Mouse (Mus musculus) erythroid progenitor cell, adult 5-6 weeks (primary cell): Measurements from ENCODE around the gene Cx3cr1. TPM values are rescaled to one million over a fixed set of nuclear protein-coding genes. Genes with fewer than 3 reads are reported as not detected.
A peak's percentile ranks its signal among the peaks of the same experiment; 100 is the strongest.
"Not testable (repeated sequence)": the region's sequence is repeated elsewhere in the genome, so short reads cannot be mapped to it uniquely, and the experiment has no call there.

Source experiments
- ATAC-seq: replicated peaks from 2 replicates; pipeline ENCODE4 v1.8.0; 2016; ENCODE audit warnings: moderate number of reproducible peaks, mild to moderate bottlenecking, moderate TSS enrichment, inconsistent platforms; ENCODE audit not compliant: poor library complexity, low FRiP score, severe bottlenecking
- total RNA-seq, 2 experiments: library from RNA; stranded (forward) in 1 of 2; stranded (reverse) in 1 of 2; fragments of 150-400 nt in 1 of 2; fragments of 186-747, 209-891 nt in 1 of 2; gene quantifications; 2 replicates each; pipeline versions ENCODE4 v1.2.3 to v1.2.4; 2015 to 2017; ENCODE audit warnings: low replicate concordance in 2 of 2

The Cx3cr1 gene
- total RNA-seq, 2 experiments from 2014 or later: 2.5 to 4.2 TPM

GRCm38 (mm10) chr9:120032710-120033109 is 37.0 kb downstream of the Cx3cr1 start:
- ATAC-seq: no peak

- no peak for ATAC-seq
Observed at GRCm38 (mm10) chr9:120030421-120030820, 39.3 kb downstream of the Cx3cr1 start.

- ATAC-seq: no peak
Observed at GRCm38 (mm10) chr9:120029880-120030279, 39.8 kb downstream of the Cx3cr1 start.

GRCm38 (mm10) chr9:120027401-120028151 is 42.1 kb downstream of the Cx3cr1 start:
- ATAC-seq: no peak

GRCm38 (mm10) chr9:120024625-120025024 is 45.1 kb downstream of the Cx3cr1 start:
- no peak for ATAC-seq

- ATAC-seq: no peak
Observed at GRCm38 (mm10) chr9:120024171-120024570, 45.5 kb downstream of the Cx3cr1 start.

GRCm38 (mm10) chr9:120023086-120023811 is 46.4 kb downstream of the Cx3cr1 start, which contains the start of gene Xirp1:
TSS of gene Xirp1 (minus strand) at chr9:120023598.
- ATAC-seq: no peak

- no peak for ATAC-seq
Observed at GRCm38 (mm10) chr9:120021164-120021563, 48.5 kb downstream of the Cx3cr1 start.

GRCm38 (mm10) chr9:120020285-120020890 is 49.3 kb downstream of the Cx3cr1 start:
- ATAC-seq: no peak

GRCm38 (mm10) chr9:120016956-120017355 is 52.7 kb downstream of the Cx3cr1 start:
- no peak for ATAC-seq

GRCm38 (mm10) chr9:120014828-120015227 is 54.9 kb downstream of the Cx3cr1 start:
- ATAC-seq: no peak

- no peak for ATAC-seq
Observed at GRCm38 (mm10) chr9:120013251-120013820, 56.3 kb downstream of the Cx3cr1 start.

- no peak for ATAC-seq
Observed at GRCm38 (mm10) chr9:120012781-120013180, 56.9 kb downstream of the Cx3cr1 start.

GRCm38 (mm10) chr9:120012161-120012560 is 57.5 kb downstream of the Cx3cr1 start:
- not testable (repeated sequence) for ATAC-seq

- no peak for ATAC-seq
Observed at GRCm38 (mm10) chr9:120011533-120011932, 58.1 kb downstream of the Cx3cr1 start.

- peak; percentile 88 for ATAC-seq
Observed at GRCm38 (mm10) chr9:120010781-120011511, 58.7 kb downstream of the Cx3cr1 start.

- no peak for ATAC-seq
Observed at GRCm38 (mm10) chr9:120009871-120010270, 59.8 kb downstream of the Cx3cr1 start.

GRCm38 (mm10) chr9:120009226-120009841 is 60.3 kb downstream of the Cx3cr1 start:
- no peak for ATAC-seq

GRCm38 (mm10) chr9:120007833-120008232 is 61.8 kb downstream of the Cx3cr1 start:
- ATAC-seq: no peak
